Mouse (Mus musculus): ENCODE measurements around the gene Ears2. TPM values are rescaled to one million over a fixed set of nuclear protein-coding genes. Genes with fewer than 3 reads are reported as not detected.

The Ears2 gene
- total RNA-seq, 2 experiments from 2014 or later, result 5.9 to 7.3 TPM

- no peak for DNase-seq (ENCODE audit: low spot score)
Measured at GRCm38 (mm10) chr7:122045711-122046110, 21.4 kb downstream of the Ears2 start.

- peak; percentile 40 for DNase-seq (ENCODE audit: low spot score)
Measured at GRCm38 (mm10) chr7:122045181-122045634, 21.9 kb downstream of the Ears2 start.

GRCm38 (mm10) chr7:122044106-122044505 is 23.0 kb downstream of the Ears2 start:
- no peak for DNase-seq (ENCODE audit: low spot score)

- DNase-seq (ENCODE audit: low spot score), result no peak
Measured at GRCm38 (mm10) chr7:122034348-122034747, 32.7 kb downstream of the Ears2 start.

- no peak for DNase-seq (ENCODE audit: low spot score)
Measured at GRCm38 (mm10) chr7:122033371-122033770, 33.7 kb downstream of the Ears2 start.

GRCm38 (mm10) chr7:122022131-122022530 is 44.9 kb downstream of the Ears2 start:
- no peak for DNase-seq (ENCODE audit: low spot score)

- DNase-seq (ENCODE audit: low spot score), result peak; percentile 89
Measured at GRCm38 (mm10) chr7:122020667-122021354, 46.3 kb downstream of the Ears2 start, which contains the start of gene Gga2. TSS of gene Gga2 (minus strand) at chr7:122021222.

GRCm38 (mm10) chr7:122020273-122020666 is 46.8 kb downstream of the Ears2 start:
- DNase-seq (ENCODE audit: low spot score), result no peak

- no peak for DNase-seq (ENCODE audit: low spot score)
Measured at GRCm38 (mm10) chr7:122018978-122019377, 48.1 kb downstream of the Ears2 start.

- DNase-seq (ENCODE audit: low spot score), result no peak
Measured at GRCm38 (mm10) chr7:122018247-122018646, 48.8 kb downstream of the Ears2 start.

- DNase-seq (ENCODE audit: low spot score), result peak; percentile 43
Measured at GRCm38 (mm10) chr7:122015734-122016133, 51.3 kb downstream of the Ears2 start.

- DNase-seq (ENCODE audit: low spot score), result peak; percentile 46
Measured at GRCm38 (mm10) chr7:122015105-122015504, 52.0 kb downstream of the Ears2 start.

GRCm38 (mm10) chr7:122012949-122013348 is 54.1 kb downstream of the Ears2 start:
- DNase-seq (ENCODE audit: low spot score), result no peak

GRCm38 (mm10) chr7:122012370-122012769 is 54.7 kb downstream of the Ears2 start:
- DNase-seq (ENCODE audit: low spot score), result no peak

GRCm38 (mm10) chr7:122000396-122000795 is 66.7 kb downstream of the Ears2 start:
- no peak for DNase-seq (ENCODE audit: low spot score)

- no peak for DNase-seq (ENCODE audit: low spot score)
Measured at GRCm38 (mm10) chr7:121995961-121996360, 71.1 kb downstream of the Ears2 start.

Other genes starting within 250 kb of the Ears2 start
- gene Scnn1b, start 202.2 kb downstream of the Ears2 start, total RNA-seq (2021), result under 1 TPM; 0.21 to 0.62 TPM
- 10 to 100 TPM; 11.6 TPM for gene Cog7, start 85.6 kb downstream of the Ears2 start, total RNA-seq (2021)
- gene Gga2, start 46.0 kb downstream of the Ears2 start, total RNA-seq (2021), result 10 to 100 TPM; 11.8 to 14.8 TPM
- 10 to 100 TPM; 19.2 to 24.7 TPM for gene Ubfd1, start 88 bp downstream of the Ears2 start, total RNA-seq (2021)
- 100 to 1,000 TPM; 632 to 667 TPM for gene Ndufab1, start 34.6 kb upstream of the Ears2 start, total RNA-seq (2021)
- gene Palb2, start 65.7 kb upstream of the Ears2 start, total RNA-seq (2021), result under 1 TPM; 0.43 to 0.71 TPM
- 10 to 100 TPM; 16.2 to 16.3 TPM for gene Dctn5, start 65.8 kb upstream of the Ears2 start, total RNA-seq (2021)
- gene Plk1, start 92.2 kb upstream of the Ears2 start, total RNA-seq (2021), result under 1 TPM; 0.09 to 0.21 TPM
- gene Ern2, start 118.9 kb upstream of the Ears2 start, total RNA-seq (2021), result not detected
- gene Chp2, start 152.2 kb upstream of the Ears2 start, total RNA-seq (2021), result 1 to 10 TPM; 4.3 to 5.3 TPM
- under 1 TPM; 0.73 to 0.85 TPM for gene Prkcb, start 221.5 kb upstream of the Ears2 start, total RNA-seq (2021)

Measured in gastrocnemius, adult 18-20 months (tissue).